Mouse (Mus musculus) cortical plate, adult 2 months (tissue): ENCODE results near the gene Aph1c.

Source experiments
- CTCF ChIP-seq: fragments of 200-500 bp; IDR thresholded peaks from 2 replicates; pipeline ENCODE4 v1.5.1; 2011; ENCODE audit warnings: mild to moderate bottlenecking, control low read depth, low read length; ENCODE audit not compliant: insufficient read depth; ENCODE audit errors: extremely low read depth
- POLR2A ChIP-seq: fragments of 200-500 bp; IDR thresholded peaks from 2 replicates; pipeline ENCODE4 v1.6.1; 2011; ENCODE audit warnings: mild to moderate bottlenecking, low read length, control low read depth; ENCODE audit not compliant: insufficient read depth; ENCODE audit errors: extremely low read depth

DNA sequence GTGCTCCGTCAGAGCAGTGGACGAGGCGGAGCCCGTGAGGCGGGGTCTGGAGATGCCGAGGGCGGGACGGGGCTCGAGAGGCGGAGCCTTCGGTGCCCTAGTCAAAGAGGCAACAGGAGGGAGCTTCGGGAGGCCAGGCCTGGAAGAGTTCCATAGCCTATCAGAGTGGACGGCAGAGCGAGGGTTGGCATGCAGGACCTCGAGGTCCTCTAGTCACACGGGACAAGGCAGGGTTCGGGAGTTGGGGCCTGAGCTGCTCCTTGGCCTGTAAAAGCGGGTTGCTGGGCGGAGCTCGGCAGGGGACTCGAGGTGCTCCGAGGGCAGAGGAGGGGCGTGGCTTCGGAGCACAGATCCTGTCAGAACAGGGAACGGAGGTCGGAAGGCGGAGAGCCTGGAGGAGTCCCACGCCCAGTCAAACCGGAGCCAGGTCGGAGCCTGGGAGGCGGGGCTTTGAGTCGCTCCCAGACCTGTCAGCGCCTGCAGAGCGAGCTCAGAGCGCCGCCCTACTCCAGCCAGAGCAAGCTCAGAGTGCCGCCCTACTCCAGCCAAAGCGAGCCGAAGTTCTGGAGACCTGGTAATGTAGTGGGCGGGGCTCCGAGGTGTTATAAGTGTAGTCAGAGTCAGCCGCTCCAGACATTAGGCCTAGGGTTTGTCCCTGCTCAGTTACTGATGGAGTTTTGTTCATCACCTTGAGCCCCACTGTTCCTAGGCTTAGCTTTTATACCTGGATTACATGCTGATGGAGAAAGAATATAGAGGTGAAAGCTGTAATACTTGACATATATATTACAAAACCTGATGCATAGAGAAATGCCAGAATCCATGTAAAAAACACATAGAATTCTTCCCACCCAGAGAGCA is 38.8 kb downstream of the Aph1c start, which contains the start of gene Aph1b:
- TF ChIP-seq CTCF, result no peak
- TF ChIP-seq POLR2A, result 0 out of 2 replicates have a peak, but pooled peaks have one; percentile 23
